Mouse (Mus musculus): ENCODE data around the gene 3110082I17Rik.
"Not testable (repeated sequence)": the region's sequence is repeated elsewhere in the genome, so short reads cannot be mapped to it uniquely, and the experiment has no call there.

The 3110082I17Rik gene

GRCm38 (mm10) chr5:139352317-139352716 is 108.0 kb downstream of the 3110082I17Rik start, which contains the start of gene Cyp2w1:
TSS of gene Cyp2w1 (plus strand) at chr5:139352617.
- DNase-seq (ENCODE audit: low spot score in 2 of 2) = no peak

GRCm38 (mm10) chr5:139351628-139352027 is 108.7 kb downstream of the 3110082I17Rik start:
- DNase-seq (ENCODE audit: low spot score in 2 of 2) = no peak

GRCm38 (mm10) chr5:139351134-139351533 is 109.2 kb downstream of the 3110082I17Rik start, which contains the start of gene Cox19:
TSS of gene Cox19 (minus strand) at chr5:139351418.
- DNase-seq (ENCODE audit: low spot score in 2 of 2) = no peak

GRCm38 (mm10) chr5:139349713-139350112 is 110.6 kb downstream of the 3110082I17Rik start:
- DNase-seq (ENCODE audit: low spot score in 2 of 2) = no peak

- no peak for DNase-seq (ENCODE audit: low spot score in 2 of 2)
Observed at GRCm38 (mm10) chr5:139347225-139347624, 113.1 kb downstream of the 3110082I17Rik start.

- DNase-seq (ENCODE audit: low spot score in 2 of 2) = no peak
Observed at GRCm38 (mm10) chr5:139345364-139345714, 115.0 kb downstream of the 3110082I17Rik start.

GRCm38 (mm10) chr5:139344687-139345363 is 115.5 kb downstream of the 3110082I17Rik start:
- DNase-seq (ENCODE audit: low spot score in 2 of 2) = peak; percentile 81 to 83

- DNase-seq (ENCODE audit: low spot score in 2 of 2) = peak; percentile 57 to 64
Observed at GRCm38 (mm10) chr5:139344021-139344686, 116.2 kb downstream of the 3110082I17Rik start.

- no peak for DNase-seq (ENCODE audit: low spot score in 2 of 2)
Observed at GRCm38 (mm10) chr5:139338891-139339290, 121.4 kb downstream of the 3110082I17Rik start.

GRCm38 (mm10) chr5:139338403-139338802 is 121.9 kb downstream of the 3110082I17Rik start:
- no peak for DNase-seq (ENCODE audit: low spot score in 2 of 2)

- DNase-seq (ENCODE audit: low spot score in 2 of 2) = no peak
Observed at GRCm38 (mm10) chr5:139337826-139338370, 122.4 kb downstream of the 3110082I17Rik start.

- DNase-seq (ENCODE audit: low spot score in 2 of 2) = no peak
Observed at GRCm38 (mm10) chr5:139335634-139336033, 124.7 kb downstream of the 3110082I17Rik start.

- not testable (repeated sequence) for DNase-seq (ENCODE audit: low spot score in 2 of 2)
Observed at GRCm38 (mm10) chr5:139334394-139334793, 125.9 kb downstream of the 3110082I17Rik start.

GRCm38 (mm10) chr5:139333301-139334013 is 126.9 kb downstream of the 3110082I17Rik start:
- no peak for DNase-seq (ENCODE audit: low spot score in 2 of 2)

- DNase-seq (ENCODE audit: low spot score in 2 of 2) = no peak
Observed at GRCm38 (mm10) chr5:139332590-139333272, 127.6 kb downstream of the 3110082I17Rik start.

GRCm38 (mm10) chr5:139331742-139332141 is 128.6 kb downstream of the 3110082I17Rik start:
- peak; percentile 72 to 80 for DNase-seq (ENCODE audit: low spot score in 2 of 2)

GRCm38 (mm10) chr5:139330766-139331165 is 129.6 kb downstream of the 3110082I17Rik start:
- no peak for DNase-seq (ENCODE audit: low spot score in 2 of 2)

GRCm38 (mm10) chr5:139327634-139328020 is 132.7 kb downstream of the 3110082I17Rik start:
- no peak for DNase-seq (ENCODE audit: low spot score in 2 of 2)

- DNase-seq (ENCODE audit: low spot score in 2 of 2) = no peak
Observed at GRCm38 (mm10) chr5:139326986-139327633, 133.2 kb downstream of the 3110082I17Rik start.

- DNase-seq (ENCODE audit: low spot score in 2 of 2) = no peak
Observed at GRCm38 (mm10) chr5:139326111-139326696, 134.1 kb downstream of the 3110082I17Rik start.
